Mouse (Mus musculus) skeletal muscle tissue, adult 2 months (tissue): Measurements from ENCODE around the gene Gm10392.

ENCODE experiments used
- DNase-seq: peaks from one replicate; pipeline ENCODE4 v3.0.0-alpha.2; 2012; ENCODE audit warnings: low read depth, low spot score

Gene Gm10392

DNA sequence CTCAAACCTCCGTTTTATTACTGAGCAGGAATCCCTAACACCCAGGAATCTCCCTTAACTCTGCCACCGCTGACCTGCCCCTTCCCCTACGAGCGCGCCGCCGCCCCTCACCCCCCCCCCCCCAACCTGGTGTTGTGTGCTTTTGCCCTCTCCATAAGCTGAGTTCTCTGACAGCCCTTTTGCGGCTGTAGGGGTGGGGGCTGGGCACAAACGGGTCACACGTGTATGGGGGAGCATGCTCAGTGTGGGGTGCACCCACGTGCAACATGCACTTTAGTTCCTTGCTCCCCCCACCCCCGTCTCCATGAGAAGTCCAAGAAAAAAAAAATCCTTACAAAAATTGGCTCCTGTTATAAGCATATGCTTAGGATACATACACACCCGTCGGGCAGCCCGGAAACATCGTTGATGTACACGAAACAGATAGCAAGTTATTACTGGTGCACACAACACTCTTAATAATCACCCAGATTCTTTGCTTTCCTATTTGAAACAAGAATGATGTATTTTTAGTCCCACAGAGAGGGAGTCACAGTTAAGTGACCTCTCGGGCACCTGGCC lies 26.6 kb downstream of the Gm10392 start:
- DNase-seq, result no peak

DNA sequence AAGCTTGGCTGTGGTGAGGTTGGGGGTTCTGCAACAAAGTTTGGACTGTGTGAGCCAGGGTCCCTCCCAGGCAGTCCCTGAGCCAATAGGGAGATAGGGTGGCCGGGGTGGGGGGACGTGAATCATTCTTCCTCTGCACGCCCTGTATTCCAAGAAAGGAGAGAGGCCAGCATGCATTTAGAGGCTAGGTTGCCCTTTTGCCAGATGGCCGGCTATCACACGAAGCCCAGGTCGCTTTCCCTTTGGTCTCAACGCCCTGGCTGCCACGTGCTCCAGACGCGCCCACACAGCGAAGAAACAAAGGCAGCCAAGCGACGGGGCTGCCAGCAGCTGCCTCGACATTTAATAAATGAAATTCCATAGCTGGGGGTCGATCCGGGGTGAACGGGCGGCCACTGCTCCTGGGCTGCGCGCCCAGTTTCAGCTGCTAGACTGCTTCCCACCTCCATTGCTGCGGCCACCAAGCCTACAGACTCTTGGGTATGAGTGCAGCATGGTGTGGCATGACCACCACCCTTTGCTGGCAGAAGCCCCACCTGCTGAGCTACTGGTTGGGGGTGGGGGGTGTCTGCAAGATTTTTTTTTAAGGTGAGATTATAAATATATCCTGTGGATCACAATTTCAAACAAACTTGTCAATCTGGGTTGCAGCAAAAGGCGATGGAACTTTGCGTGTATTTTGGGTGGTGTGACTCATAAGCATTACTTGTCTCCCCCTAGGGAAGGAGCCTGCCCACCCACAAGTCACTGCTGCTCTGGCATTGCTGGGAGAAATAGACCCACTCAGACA lies 27.3 kb downstream of the Gm10392 start:
- no peak for DNase-seq

DNA sequence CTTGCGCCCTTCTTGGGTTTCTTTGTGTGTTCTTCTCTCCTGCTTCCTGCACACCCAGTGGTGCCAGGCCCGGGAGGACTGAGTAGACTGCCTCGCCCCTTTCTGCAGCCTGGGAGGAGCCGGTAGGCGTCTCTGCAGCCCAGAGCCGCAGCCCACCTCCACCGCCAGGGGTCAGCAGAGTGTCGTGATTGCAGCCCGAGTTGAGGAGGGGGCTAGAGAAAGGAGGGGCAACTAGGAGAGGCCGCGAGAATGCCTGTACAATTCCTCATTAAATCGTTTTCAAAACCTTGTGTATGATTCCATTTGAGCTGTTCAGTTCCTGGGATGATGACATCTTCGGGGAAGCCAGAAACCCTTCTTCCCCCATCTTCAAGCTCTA lies 27.9 kb downstream of the Gm10392 start:
- DNase-seq, result peak; percentile 75

DNA sequence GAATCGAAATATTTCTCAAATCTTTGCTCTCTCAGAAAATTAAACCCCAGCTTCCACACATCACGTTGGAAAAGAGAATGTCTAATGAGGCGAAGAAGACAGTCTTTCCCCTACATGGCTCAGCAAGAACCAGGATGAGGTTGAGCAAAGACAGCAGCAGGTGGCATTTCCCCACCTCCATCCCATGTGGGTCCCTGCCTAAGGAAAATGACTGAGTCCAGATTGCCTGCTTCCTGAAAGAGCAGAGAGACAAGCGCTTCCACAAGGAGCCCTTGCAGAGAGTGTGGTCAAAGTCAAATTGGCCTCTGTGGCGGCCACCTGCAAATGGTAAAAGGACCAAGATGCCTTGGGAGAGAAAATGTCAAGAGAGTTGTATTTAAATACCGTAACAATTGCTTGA lies 28.5 kb downstream of the Gm10392 start:
- DNase-seq, result no peak

DNA sequence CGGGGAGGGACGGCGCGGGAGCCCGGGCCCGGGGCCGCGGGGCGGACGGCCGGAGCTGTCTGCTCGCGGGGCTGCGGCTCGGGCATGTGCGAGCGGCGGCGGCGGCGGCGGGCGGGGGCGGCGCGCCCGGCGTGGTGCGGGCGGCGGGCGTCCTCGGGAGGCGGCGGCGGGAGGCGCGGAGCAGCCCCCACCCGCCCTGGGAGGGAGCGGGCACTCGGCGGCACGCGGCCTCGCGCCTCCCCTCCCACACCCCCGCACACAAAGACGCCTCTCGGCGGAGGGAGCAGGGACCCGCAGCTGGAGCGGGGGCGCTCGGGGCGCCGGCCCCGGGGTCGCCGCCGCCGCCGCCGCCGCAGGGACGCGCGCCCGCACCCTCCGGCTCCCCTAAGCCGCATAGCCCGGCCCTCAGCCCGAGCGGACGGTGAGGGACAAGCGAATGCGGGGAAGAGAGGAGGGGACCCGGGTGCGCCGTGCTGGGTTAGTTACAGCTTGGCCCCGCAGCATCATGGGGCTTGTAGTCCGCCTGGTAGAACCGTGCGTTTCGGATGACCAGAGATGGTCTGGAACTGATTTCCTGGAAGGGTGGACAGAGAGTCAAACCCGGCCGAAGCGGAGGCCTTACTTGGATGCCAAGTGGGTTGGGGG lies 29.3 kb downstream of the Gm10392 start, which contains the start of gene Ankrd13b:
Gene Ankrd13b (minus strand): TSS at position 88 of the 645 bp plus-strand sequence.
- DNase-seq, result no peak

DNA sequence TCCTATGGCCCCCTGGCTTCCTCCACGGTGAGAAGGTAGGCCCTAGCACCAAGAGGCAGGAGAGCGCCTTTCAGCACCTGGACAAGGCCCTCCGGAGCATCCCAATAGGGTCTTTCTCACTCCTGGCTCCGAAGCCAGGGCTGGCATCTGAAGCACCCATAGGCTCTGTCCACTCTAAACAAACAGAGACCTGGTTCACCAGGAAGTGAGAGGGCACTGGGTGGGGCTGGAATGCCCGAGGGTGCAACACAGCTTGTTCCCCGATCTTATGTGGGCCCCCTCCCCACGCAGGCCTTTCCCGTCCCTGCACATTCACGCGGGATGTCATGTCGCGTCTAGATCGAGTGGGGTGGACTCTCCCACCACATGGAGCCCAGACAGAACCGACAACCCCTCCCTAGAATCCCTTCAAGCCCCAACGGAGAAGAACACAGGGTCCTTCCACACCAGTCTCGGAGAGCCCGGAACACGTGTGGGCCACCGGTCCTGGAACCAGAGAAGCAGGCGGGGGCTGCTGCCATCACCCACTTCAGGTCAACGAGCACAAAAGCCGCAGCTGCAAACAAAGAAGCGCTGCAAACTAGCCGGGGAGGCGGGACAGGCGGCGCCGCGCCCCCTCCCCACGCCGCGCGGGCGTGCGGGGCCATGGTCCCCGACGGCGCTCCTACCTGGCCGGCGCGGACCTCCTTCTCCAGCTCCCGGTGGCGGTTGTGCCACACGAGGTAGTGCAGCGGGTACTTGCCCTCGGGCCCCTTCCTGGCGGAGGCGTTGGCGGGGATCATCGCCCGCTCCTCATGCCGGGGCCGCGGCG lies 30.0 kb downstream of the Gm10392 start:
- DNase-seq, result no peak

DNA sequence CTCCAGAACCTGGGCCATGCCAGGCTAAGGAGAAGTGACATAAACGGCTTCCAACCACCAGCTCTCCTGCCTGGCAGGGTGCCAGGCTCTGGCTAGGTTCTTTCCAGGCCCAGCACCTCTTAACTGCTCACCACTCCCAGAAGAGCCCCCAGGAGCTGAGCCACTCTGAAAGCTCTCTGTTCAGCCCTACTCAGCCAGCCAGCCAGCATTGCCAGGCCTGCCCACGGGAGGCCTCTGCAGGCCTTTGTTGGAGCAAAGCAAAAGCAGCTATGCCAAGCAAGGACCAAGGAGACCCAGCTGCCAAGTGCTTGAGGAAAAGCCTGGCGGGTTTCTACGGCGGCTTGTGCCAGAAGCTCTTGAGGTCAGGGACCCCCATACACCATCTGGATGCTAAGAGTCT lies 32.2 kb downstream of the Gm10392 start:
- DNase-seq, result no peak

DNA sequence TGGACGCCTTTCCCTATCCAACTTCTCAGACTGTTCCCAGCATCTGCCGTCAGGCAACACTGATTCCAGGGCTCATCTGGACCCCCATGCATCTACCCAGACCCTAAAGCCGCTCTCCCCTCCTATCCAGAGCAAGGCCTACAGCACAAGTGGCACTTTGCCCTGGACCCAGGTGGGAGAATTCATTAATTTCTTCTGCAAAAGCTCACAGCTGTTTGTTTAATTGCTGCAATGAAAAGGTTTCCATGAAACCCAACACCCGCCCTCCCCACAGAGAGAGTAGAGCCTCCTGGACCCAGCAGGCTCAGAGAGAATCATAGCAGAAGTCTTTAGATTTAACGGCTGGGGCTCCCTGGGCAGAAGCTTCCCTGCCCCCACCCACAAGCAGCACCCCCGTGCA lies 33.8 kb downstream of the Gm10392 start:
- DNase-seq, result no peak

DNA sequence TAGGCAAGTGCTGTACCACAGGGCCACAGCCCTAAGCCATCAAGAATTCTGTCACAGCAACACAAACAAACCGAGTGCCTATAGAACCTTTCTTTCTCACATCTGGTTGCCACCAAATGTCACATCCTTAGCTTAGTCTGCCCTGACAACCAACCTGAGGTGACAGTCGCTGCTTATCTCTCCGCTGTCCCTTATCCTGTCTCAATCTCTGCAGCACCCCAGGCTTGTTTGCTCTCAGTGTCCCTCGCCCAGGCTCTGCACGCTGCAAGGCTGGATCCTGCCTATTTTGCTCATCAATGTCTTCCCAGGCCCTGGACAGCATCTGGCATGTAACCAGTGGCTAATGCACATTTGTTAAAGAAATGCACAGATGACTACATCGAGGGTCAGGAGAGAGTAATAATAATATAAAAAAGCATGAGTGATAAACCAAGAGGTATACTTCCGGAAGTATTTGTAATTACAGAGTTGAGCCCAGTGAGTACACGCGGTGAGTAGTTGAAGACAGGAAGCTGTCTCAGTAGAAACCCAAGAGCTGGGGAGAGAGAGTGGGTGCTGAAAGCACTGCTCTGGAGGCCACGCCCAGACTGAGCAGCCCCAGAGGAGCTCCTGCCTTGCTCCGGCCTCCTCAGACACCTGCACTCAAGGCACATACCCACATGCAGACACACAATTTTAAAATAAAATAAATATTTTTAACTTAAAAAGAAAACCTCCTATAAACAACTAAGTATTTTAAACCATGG lies 35.3 kb downstream of the Gm10392 start:
- DNase-seq, result no peak

DNA sequence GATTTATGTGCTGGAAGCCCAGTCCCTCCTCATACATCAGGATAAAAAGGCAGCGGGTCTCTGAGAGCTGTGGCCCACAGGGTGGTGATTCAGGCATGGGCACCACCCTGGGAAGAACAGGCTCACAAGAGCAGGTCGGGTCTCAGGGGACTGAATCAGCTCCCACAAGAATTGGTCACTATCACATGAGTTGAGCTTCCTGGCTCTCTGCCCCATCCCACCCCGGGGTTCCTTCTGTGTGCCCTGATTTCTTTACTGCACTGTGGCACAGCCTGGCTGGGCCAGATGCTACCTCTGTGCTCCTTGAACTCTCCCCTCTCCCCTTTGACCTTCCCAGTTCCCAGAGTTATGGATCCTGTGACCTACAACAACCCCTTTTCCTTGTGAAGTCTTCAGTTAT lies 36.0 kb downstream of the Gm10392 start:
- DNase-seq, result no peak

DNA sequence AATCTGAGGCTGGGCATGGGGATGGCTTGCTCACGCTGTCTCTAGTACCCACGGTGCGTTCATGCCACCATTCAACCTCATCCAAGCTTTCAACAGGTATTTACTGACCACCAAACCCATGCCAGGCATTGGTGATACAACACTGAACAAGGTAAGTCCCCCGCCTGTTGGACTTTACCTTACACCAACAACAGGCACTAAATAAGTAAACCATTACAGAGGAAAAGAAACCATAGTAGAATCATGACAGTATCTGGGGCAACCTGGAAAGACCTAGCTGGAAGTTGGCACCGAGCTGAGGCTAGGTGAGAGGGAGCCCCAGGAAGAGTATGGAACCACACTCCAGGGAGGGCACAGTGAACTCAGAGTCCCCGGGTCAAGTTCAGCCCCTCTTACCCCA lies 42.1 kb downstream of the Gm10392 start:
- DNase-seq, result no peak

DNA sequence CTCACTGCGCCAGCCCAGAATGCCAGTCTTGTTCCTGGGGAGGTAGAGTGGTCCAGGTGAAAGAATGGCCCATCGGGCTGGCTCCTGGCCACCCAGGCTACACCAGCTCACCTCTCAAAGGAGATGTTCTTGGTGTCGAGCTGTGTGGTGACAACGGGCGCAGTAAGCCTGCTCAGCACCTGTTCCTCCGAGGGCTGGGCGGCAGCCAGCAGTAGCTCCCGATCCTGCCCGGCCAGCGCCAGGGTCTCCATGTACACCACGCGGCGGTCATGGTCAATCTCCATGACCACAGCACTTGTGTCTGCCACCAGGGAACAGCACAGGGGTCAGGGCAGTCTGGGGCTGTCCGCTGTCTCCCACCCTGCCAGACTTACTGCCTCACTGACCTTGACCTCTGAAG lies 42.8 kb downstream of the Gm10392 start:
- DNase-seq, result no peak

DNA sequence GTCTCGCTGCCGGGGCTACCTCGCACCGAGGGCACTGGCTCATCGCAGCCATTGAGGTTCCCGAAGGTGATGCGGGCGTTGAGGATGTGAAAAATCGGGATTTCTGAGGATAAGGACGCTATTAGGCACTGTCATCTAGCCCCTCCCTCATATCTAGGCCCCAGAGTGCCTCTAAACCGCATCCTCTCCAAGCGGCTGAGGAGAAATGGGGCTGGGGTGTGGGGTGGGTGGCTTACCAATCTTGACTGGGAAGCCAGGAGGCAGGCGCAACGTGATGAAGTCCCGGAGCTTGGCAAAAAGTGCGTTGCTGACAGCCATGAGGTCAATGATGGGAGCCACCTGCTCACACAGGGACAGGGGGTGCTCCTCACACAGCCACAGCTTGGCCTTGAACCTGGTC lies 46.2 kb downstream of the Gm10392 start:
- DNase-seq, result no peak

DNA sequence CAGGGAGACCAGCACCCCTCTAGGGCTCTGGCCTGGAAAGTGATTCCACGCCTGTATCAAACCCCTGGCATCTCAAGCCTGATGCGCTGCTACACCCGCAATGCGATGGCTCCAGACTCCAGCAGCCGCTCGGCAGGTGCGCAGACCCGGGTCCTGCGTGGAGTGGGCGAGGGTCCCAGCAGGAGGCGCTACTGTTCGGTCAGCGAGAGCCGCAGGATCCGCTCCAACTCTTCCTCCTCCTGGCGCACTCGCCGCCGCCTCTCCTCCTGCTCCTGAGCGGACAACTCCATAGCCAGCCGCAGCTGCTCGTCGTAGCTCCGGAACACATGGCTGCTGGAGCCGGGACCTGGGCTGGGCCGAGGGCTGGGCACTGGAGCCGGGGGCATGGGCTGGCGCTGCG lies 47.6 kb downstream of the Gm10392 start:
- DNase-seq, result no peak

DNA sequence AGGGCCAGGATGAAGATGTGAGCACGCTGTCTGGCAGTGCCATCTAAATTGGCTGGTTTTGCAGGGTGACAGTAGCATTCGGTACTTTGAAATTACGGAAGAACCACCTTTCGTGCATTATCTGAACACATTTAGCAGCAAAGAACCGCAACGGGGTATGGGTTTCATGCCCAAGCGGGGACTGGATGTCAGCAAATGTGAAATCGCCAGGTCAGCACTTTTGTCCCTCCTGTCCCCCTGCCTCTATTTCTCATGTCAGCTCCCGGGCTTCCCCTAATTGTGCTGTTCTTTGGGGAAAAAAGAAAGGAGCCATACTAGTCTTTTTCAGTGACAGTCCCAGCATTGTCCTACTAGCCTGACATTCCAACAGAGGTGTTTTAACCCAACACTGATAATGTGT lies 50.6 kb downstream of the Gm10392 start:
- DNase-seq, result no peak

DNA sequence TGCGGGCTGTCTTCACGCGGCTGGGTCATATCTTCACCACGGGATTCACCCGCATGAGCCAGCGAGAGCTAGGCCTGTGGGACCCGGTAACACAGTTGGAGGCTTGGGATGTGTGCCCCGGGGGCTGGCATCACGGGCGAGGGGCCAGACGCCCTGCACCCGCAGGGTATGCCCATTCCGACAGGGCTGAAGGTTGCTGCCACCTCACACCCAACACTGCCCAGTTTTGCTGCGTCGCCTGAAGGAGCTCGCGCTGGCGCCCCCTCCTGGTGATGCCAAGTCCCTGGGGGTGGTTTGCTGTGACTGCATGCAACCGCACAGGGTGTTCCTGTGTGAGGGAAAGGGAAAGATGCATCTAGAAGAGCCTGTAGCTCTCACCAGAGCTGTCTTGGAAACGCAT lies 51.2 kb downstream of the Gm10392 start:
- peak; percentile 56 for DNase-seq

DNA sequence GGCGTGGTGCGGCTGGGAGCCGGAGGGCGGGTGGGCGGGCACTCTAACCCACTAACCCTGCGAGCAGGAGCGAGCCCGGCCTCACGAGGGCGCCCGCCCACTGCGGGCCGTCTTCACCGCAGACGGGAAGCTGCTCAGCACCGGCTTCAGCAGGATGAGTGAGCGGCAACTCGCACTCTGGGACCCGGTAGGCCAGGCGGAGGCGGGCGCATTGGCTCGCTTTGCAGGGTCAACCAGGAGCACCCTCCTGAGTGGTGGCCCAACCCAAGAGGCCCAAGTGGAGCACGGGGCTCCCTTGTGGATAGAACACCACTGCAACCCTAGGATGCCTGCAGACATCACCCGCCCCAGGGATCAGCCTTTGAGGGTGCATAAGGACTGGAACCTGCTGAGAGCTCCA lies 51.8 kb downstream of the Gm10392 start:
- DNase-seq, result no peak
